Mouse (Mus musculus) forebrain, embryonic 13.5 days (tissue): ENCODE results near the gene Grk5. TPM values are rescaled to one million over a fixed set of nuclear protein-coding genes. Genes with fewer than 3 reads are reported as not detected.

Experiments
- ATAC-seq: fragments of 200-750 bp; cut with Nextera tagmentation; 2 replicates; pipeline ENCODE4 v1.8.0; 2017
- H3K27ac ChIP-seq: fragments of 300-500 bp; sonication (generic); 2 replicates; pipeline ENCODE4 v1.5.1; 2015; ENCODE audit warnings: inconsistent platforms, mild to moderate bottlenecking, moderate library complexity
- H3K27me3 ChIP-seq: fragments of 300-500 bp; sonication (generic); 2 replicates; pipeline ENCODE4 v1.6.1; 2015; ENCODE audit warnings: mild to moderate bottlenecking, inconsistent platforms
- H3K36me3 ChIP-seq: fragments of 300-500 bp; sonication (generic); 2 replicates; pipeline ENCODE4 v1.6.1; 2015; ENCODE audit warnings: mild to moderate bottlenecking, inconsistent platforms; ENCODE audit not compliant: poor library complexity, severe bottlenecking
- H3K4me1 ChIP-seq: fragments of 300-500 bp; sonication (generic); 2 replicates; pipeline ENCODE4 v1.6.1; 2015; ENCODE audit warnings: inconsistent platforms
- H3K4me2 ChIP-seq: fragments of 300-500 bp; sonication (generic); 2 replicates; pipeline ENCODE4 v1.6.1; 2015; ENCODE audit warnings: inconsistent platforms, mild to moderate bottlenecking, moderate library complexity
- H3K4me3 ChIP-seq: fragments of 300-500 bp; sonication (generic); 2 replicates; pipeline ENCODE4 v1.5.1; 2015; ENCODE audit warnings: mild to moderate bottlenecking, inconsistent platforms
- H3K9ac ChIP-seq: fragments of 300-500 bp; sonication (generic); 2 replicates; pipeline ENCODE4 v1.6.1; 2015; ENCODE audit warnings: mild to moderate bottlenecking, inconsistent platforms
- H3K9me3 ChIP-seq: fragments of 300-500 bp; sonication (generic); replicated peaks from 2 replicates; pipeline ENCODE4 v1.6.1; 2016; ENCODE audit warnings: inconsistent platforms
- WGBS: fragments of 180-500 bp; shearing (Covaris S2); methylation state at CpG from one replicate; pipeline ENCODE4 v1.1.7; 2015; 5-methylcytosine and 5-hydroxymethylcytosine counted together
- polyA plus RNA-seq: library from polyadenylated mRNA; unstranded; fragments of >200 nt; fragmentation: Nextera tagmentation; extraction: Ambion mirVana; gene quantifications from 2 replicates; pipeline ENCODE4 v1.2.1, GENCODE M21; 2015

Grk5 gene
- polyA plus RNA-seq, 1 experiment from 2014 or later = 1.8 TPM

DNA sequence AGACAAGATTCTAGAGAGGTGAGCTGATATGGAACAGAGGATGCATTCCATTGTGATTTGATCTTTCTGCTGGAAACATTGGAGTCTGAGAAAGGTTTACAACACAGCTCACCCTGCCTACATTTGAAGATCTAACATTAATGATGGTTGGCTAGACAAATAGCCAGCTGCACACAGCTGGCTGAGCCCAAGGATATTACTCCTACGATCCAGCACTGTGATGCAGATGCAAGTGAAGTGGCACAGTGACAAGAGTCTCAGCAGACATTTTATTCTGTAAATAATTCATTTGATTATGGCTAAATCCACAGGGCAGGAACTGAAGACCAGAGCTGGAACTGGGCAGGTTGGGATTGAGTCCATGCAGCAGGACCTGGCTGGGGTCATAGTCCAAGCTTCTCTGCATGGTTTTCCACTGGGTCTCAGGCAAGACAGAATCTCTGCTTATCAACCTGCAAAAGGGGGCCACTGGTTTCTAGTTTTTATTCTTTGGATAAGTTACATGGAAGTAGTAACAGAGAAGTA is 70.2 kb downstream of the Grk5 start:
- ATAC-seq = no peak
- H3K27ac ChIP-seq = no peak overlapping the region
- H3K9ac ChIP-seq = no peak overlapping the region
- H3K27me3 ChIP-seq = no peaks in the 10 kb centered on the region
- H3K4me1 ChIP-seq = no peaks in the 10 kb centered on the region
- H3K4me3 ChIP-seq = no peak overlapping the region
- H3K36me3 ChIP-seq = no peaks in the 10 kb centered on the region
- no peak overlapping the region for H3K4me2 ChIP-seq
- WGBS = 93% methylated on average over 1 of the region's 1 CpGs
- no peaks in the 10 kb centered on the region for H3K9me3 ChIP-seq

- 91% methylated on average over 7 of the region's 7 CpGs for WGBS
- Histone ChIP-seq H3K36me3 (no peaks in the 10 kb centered on the region), H3K27me3 (no peaks in the 10 kb centered on the region), H3K9me3 (no peaks in the 10 kb centered on the region), H3K4me2 (no peak overlapping the region), H3K4me1 (no peaks in the 10 kb centered on the region), H3K27ac (no peak overlapping the region), H3K4me3 (no peak overlapping the region), H3K9ac (no peak overlapping the region)
- ATAC-seq = no peak
These were observed 73.0 kb downstream of the Grk5 start for GRCm38 (mm10) chr19:60962358-60963061.

GRCm38 (mm10) chr19:60967909-60968308 is 78.4 kb downstream of the Grk5 start:
- Histone ChIP-seq H3K4me2 (no peak overlapping the region), H3K9ac (no peak overlapping the region), H3K27ac (no peak overlapping the region), H3K36me3 (no peaks in the 10 kb centered on the region), H3K9me3 (no peaks in the 10 kb centered on the region), H3K4me1 (no peaks in the 10 kb centered on the region), H3K27me3 (no peaks in the 10 kb centered on the region), H3K4me3 (no peak overlapping the region)
- ATAC-seq = no peak
- 98% methylated on average over 1 of the region's 1 CpGs for WGBS

- no peak overlapping the region for H3K4me2 ChIP-seq
- ATAC-seq = no peak
- no peak overlapping the region for H3K4me3 ChIP-seq
- H3K9me3 ChIP-seq = no peaks in the 10 kb centered on the region
- 82% methylated on average over 3 of the region's 3 CpGs for WGBS
- H3K9ac ChIP-seq = no peak overlapping the region
- no peaks in the 10 kb centered on the region for H3K4me1 ChIP-seq
- no peaks in the 10 kb centered on the region for H3K36me3 ChIP-seq
- no peak overlapping the region for H3K27ac ChIP-seq
- no peaks in the 10 kb centered on the region for H3K27me3 ChIP-seq
These were observed 80.9 kb downstream of the Grk5 start for GRCm38 (mm10) chr19:60970406-60970805.

GRCm38 (mm10) chr19:60971598-60971997 is 82.0 kb downstream of the Grk5 start:
- WGBS = 90% methylated on average over 1 of the region's 1 CpGs
- Histone ChIP-seq H3K4me2 (no peak overlapping the region), H3K9ac (no peak overlapping the region), H3K9me3 (no peaks in the 10 kb centered on the region), H3K4me3 (no peak overlapping the region), H3K36me3 (no peaks in the 10 kb centered on the region), H3K27ac (no peak overlapping the region), H3K4me1 (no peaks in the 10 kb centered on the region), H3K27me3 (no peaks in the 10 kb centered on the region)
- no peak for ATAC-seq

GRCm38 (mm10) chr19:60972281-60973015 is 82.9 kb downstream of the Grk5 start:
- no peak for ATAC-seq
- Histone ChIP-seq H3K27me3 (no peaks in the 10 kb centered on the region), H3K9me3 (no peaks in the 10 kb centered on the region), H3K27ac (no peak overlapping the region), H3K4me1 (no peaks in the 10 kb centered on the region), H3K9ac (no peak overlapping the region), H3K4me3 (no peak overlapping the region), H3K4me2 (no peak overlapping the region), H3K36me3 (no peaks in the 10 kb centered on the region)
- 75% methylated on average over 1 of the region's 1 CpGs for WGBS

DNA sequence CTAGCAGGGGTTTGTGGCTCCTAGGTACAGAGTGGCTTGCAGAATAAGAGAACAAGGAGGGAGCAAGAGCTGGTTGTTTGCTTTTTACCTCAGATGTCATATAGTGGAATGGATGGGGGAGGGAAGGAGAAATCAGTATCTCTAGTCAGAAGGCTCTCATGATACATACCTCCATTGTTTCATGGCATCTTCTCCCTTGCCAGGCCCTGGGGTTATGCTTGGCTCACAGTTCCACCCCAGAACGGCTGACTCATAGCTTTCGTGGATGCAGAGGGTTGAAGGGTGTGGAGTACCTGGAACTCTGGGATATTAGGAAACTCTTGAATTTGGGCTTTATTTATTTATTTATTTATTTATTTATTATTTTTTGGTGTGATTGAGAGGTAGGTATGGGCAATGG is 84.0 kb downstream of the Grk5 start:
- Histone ChIP-seq H3K36me3 (no peaks in the 10 kb centered on the region), H3K4me3 (no peak overlapping the region), H3K9ac (no peak overlapping the region), H3K27ac (no peak overlapping the region), H3K27me3 (no peaks in the 10 kb centered on the region), H3K9me3 (no peaks in the 10 kb centered on the region), H3K4me1 (no peaks in the 10 kb centered on the region), H3K4me2 (no peak overlapping the region)
- no peak for ATAC-seq
- WGBS = 94% methylated on average over 2 of the region's 2 CpGs

DNA sequence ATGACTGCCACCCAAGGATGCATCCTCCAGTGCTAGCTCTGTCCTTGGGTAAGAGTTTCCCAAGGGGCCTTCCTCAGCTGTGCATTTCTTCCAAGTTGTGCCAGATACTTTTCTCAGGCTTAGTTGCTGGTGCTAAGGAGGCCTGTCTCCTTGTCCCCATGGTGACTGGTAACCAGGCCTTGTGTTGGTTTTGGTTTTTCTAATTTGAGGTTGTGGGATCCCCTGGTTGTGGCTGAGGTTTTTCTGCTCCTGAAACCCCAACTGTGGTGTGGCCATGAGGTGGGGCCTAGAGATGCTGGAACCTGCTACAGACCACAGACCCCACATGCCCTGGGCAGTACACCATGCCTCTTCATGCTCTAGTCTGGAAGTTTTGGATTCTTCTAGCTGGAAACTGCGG is 90.0 kb downstream of the Grk5 start:
- H3K4me1 ChIP-seq = no peaks in the 10 kb centered on the region
- H3K4me2 ChIP-seq = no peak overlapping the region
- 87% methylated on average over 1 of the region's 1 CpGs for WGBS
- H3K9ac ChIP-seq = no peak overlapping the region
- no peak overlapping the region for H3K27ac ChIP-seq
- H3K9me3 ChIP-seq = no peaks in the 10 kb centered on the region
- no peaks in the 10 kb centered on the region for H3K36me3 ChIP-seq
- H3K4me3 ChIP-seq = no peak overlapping the region
- no peaks in the 10 kb centered on the region for H3K27me3 ChIP-seq
- no peak for ATAC-seq

GRCm38 (mm10) chr19:60981391-60981790 is 91.8 kb downstream of the Grk5 start:
- no peak for ATAC-seq
- no peak overlapping the region for H3K4me2 ChIP-seq
- no peaks in the 10 kb centered on the region for H3K36me3 ChIP-seq
- WGBS = 87% methylated on average over 5 of the region's 5 CpGs
- no peak overlapping the region for H3K4me3 ChIP-seq
- H3K4me1 ChIP-seq = no peaks in the 10 kb centered on the region
- no peak overlapping the region for H3K27ac ChIP-seq
- no peak overlapping the region for H3K9ac ChIP-seq
- no peaks in the 10 kb centered on the region for H3K27me3 ChIP-seq
- no peaks in the 10 kb centered on the region for H3K9me3 ChIP-seq

DNA sequence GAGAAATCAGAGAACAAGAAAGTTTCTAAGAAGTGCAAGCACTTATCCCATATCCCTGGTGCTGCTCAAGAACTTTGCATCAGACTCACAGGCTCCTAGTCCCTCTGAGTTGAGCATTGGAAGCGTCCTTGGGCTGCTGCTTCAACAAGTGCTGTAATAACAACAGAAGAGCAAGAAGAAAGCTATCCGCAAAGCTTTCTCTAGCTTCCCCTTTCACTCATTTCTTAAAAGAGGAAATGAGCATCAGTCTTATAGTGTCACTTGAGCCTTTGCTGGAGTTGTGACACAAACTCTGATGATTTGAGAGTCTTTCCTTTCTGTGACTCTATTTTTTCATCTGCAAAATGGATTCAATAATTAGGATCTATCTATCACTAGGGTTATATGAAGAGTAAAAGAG is 92.3 kb downstream of the Grk5 start:
- no peak overlapping the region for H3K4me2 ChIP-seq
- WGBS = 92% methylated on average over 2 of the region's 2 CpGs
- no peaks in the 10 kb centered on the region for H3K36me3 ChIP-seq
- no peak for ATAC-seq
- no peak overlapping the region for H3K9ac ChIP-seq
- no peaks in the 10 kb centered on the region for H3K9me3 ChIP-seq
- H3K27me3 ChIP-seq = no peaks in the 10 kb centered on the region
- no peak overlapping the region for H3K4me3 ChIP-seq
- no peak overlapping the region for H3K27ac ChIP-seq
- no peaks in the 10 kb centered on the region for H3K4me1 ChIP-seq

DNA sequence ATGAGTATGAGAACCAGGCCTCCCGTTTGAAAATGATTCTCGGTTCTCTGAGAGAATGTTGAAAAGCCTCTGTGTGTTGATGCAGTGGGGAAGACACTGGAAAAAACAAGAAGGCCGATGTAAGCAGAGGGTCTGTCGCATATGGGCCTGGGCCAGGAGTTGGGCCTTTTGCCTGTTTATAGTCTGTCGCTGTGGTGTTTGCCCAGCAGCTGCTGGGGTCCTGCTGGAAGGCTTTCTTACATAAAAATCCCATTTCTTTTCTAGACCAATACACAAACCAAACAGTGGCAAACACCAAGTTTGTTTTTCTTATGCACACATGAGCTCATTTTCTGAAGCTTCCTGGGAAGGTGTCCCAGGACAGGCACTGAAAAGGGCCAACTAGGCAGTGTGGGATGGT is 100.2 kb downstream of the Grk5 start:
- Histone ChIP-seq H3K9ac (no peak overlapping the region), H3K36me3 (0 out of 2 replicates have a peak, but pooled peaks cover 4% of the 10 kb centered on the region), H3K27ac (no peak overlapping the region), H3K27me3 (no peaks in the 10 kb centered on the region), H3K4me2 (no peak overlapping the region), H3K4me3 (no peak overlapping the region), H3K4me1 (peaks cover 7% of the 10 kb centered on the region; the same call in 1 of the 2 replicates), H3K9me3 (no peaks in the 10 kb centered on the region)
- ATAC-seq = no peak
- 93% methylated on average over 5 of the region's 5 CpGs for WGBS

- Histone ChIP-seq H3K9me3 (no peaks in the 10 kb centered on the region), H3K9ac (no peak overlapping the region), H3K4me1 (peaks cover 7% of the 10 kb centered on the region; the same call in 1 of the 2 replicates), H3K4me3 (no peak overlapping the region), H3K36me3 (no peaks in the 10 kb centered on the region), H3K27me3 (no peaks in the 10 kb centered on the region), H3K27ac (no peak overlapping the region), H3K4me2 (no peak overlapping the region)
- no peak for ATAC-seq
- 65% methylated on average over 3 of the region's 3 CpGs for WGBS
These were observed 104.7 kb downstream of the Grk5 start for GRCm38 (mm10) chr19:60994214-60994613.
